Mouse (Mus musculus): ENCODE results near the gene Agtpbp1.

Gene Agtpbp1

GRCm38 (mm10) chr13:59412672-59413071 is 172.4 kb downstream of the Agtpbp1 start:
- DNase-seq, result no peak

- no peak for DNase-seq
Measured at GRCm38 (mm10) chr13:59407182-59407581, 177.8 kb downstream of the Agtpbp1 start.

- peak in 1 of 2 experiments; percentile 23 for DNase-seq
Measured at GRCm38 (mm10) chr13:59402026-59402775, 182.8 kb downstream of the Agtpbp1 start.

GRCm38 (mm10) chr13:59397571-59397970 is 187.5 kb downstream of the Agtpbp1 start:
- peak; percentile 84 to 85 for DNase-seq

Data from cerebellum, postnatal 10 days (tissue).